Mouse (Mus musculus) G1E (cell line): Measurements from ENCODE around the gene Arpp19.
A peak's percentile ranks its signal among the peaks of the same experiment; 100 is the strongest.

Experiments
- CTCF ChIP-seq: IDR thresholded peaks from 2 replicates; pipeline ENCODE4 v1.5.1; 2012; ENCODE audit warnings: low read depth, low read length, inconsistent platforms, mixed read lengths
- POLR2AphosphoS5 ChIP-seq: IDR thresholded peaks from 2 replicates; pipeline ENCODE4 v1.6.1; 2012; ENCODE audit warnings: low read depth, low read length, inconsistent platforms; ENCODE audit not compliant: insufficient replicate concordance
- TAL1 ChIP-seq: conservative IDR thresholded peaks from 2 replicates; pipeline ENCODE4 v1.6.1; 2012; ENCODE audit warnings: low read depth, low read length, inconsistent platforms, mixed read lengths

- TF ChIP-seq CTCF (peak; percentile 71), TAL1 (no peak), POLR2AphosphoS5 (no peak)
Measured at GRCm38 (mm10) chr9:75050003-75050402, 12.6 kb downstream of the Arpp19 start.
